Mouse (Mus musculus) ovary, adult 10 weeks (tissue): ENCODE results near the gene Zfp317. TPM values are rescaled to one million over a fixed set of nuclear protein-coding genes. Genes with fewer than 3 reads are reported as not detected.

ENCODE experiments used
- polyA plus RNA-seq: library from polyadenylated mRNA; stranded (reverse); fragments of 350-450 nt; fragmentation: Illumina TruSeq; extraction: RNeasy Lipid Tissue Mini Kit (QIAGEN cat#74804); gene quantifications from one replicate; pipeline ENCODE4 v1.2.3, GENCODE M21; 2014

The Zfp317 gene
- polyA plus RNA-seq = 56.7 TPM

DNA sequence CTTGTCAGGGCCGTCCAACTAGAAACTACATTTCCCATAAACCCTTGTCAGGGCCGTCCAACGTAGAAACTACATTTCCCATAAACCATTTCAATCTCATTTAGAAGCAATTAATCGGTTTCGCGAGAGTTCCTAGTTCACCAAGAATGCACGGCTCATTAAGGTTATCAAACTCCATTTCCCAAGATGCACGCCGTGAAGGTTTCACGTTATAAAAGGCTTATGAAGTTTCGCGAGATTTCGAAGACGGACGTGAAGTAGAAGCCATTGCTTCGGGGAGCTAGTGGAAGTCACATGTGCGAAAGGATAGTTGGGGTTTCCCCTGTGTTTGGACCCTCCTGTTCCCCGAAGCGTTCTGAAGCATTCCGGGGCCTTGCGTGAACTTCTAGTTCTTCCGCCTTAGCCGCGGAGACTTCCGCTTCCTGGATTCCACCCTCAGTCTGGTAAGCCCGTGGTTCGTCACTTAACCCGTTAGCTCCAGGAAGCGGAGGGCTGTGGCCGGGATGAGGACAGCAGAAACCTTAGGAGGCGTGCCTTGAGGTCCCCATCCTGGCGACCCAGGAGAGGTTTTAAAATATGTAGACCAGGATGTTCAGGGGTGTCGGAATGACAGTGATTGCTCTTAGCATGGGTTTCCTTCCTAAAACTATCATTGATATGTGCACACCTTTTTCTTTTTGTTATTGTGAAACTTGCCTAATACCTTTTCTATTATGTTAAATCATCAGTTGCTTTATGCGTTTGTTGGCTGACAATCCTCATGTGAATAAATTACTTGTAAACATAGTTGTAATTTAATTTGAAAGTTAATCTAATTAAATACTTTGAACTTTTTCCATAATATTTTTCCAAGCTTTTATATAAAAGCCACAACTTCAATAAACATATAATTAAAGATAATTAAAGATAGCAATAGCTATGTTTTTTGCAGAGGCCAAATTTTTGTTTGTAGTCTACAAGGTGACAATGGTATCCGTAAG is at the start of gene Zfp317:
Gene Zfp317 (plus strand): TSS at position 260 of the 980 bp plus-strand sequence.

DNA sequence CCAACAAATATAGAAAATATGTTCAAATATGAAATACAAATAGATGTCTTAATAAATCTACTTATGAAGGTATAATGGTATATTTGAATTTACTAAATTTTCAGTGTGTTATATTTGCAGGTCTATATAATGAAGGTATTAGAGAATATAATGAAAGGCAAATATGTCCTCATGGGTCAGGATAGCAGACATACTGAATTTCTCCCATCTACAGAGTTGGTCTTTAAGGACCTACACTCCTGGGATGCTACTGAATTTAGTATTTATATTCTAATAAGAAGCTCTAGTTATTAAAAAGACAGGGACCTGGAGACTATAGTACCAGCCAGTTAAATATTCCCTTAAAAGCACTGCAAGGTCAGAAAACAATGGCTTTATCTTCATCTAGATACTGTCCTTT is 39.6 kb upstream of the Zfp317 start, which contains the start of gene Olfr855:
Gene Olfr855 (plus strand): TSS at position 301 of the 400 bp plus-strand sequence.

Other genes starting within 250 kb of the Zfp317 start
- not detected for gene Olfr847, start 243.4 kb upstream of the Zfp317 start, polyA plus RNA-seq
- not detected for gene Olfr849, start 181.8 kb upstream of the Zfp317 start, polyA plus RNA-seq
- not detected for gene Olfr850, start 143.9 kb upstream of the Zfp317 start, polyA plus RNA-seq
- gene Olfr851, start 128.8 kb upstream of the Zfp317 start, polyA plus RNA-seq = not detected
- not detected for gene Olfr853, start 81.0 kb upstream of the Zfp317 start, polyA plus RNA-seq
- not detected for gene Olfr854, start 54.7 kb upstream of the Zfp317 start, polyA plus RNA-seq
- not detected for gene Olfr855, start 39.5 kb upstream of the Zfp317 start, polyA plus RNA-seq
- gene Olfr857, start 87.3 kb downstream of the Zfp317 start, polyA plus RNA-seq = not detected
- gene Olfr58, start 158.2 kb downstream of the Zfp317 start, polyA plus RNA-seq = not detected
- gene Olfr859, start 182.8 kb downstream of the Zfp317 start, polyA plus RNA-seq = not detected
- gene Olfr860, start 227.6 kb downstream of the Zfp317 start, polyA plus RNA-seq = not detected